Mouse (Mus musculus) brain, embryonic 18.5 days (tissue): ENCODE data around the gene N4bp1.

ENCODE experiments used
- DNase-seq: peaks from one replicate; pipeline ENCODE4 v3.0.0-alpha.2; 2012; ENCODE audit warnings: low read depth, low spot score

Gene N4bp1

DNA sequence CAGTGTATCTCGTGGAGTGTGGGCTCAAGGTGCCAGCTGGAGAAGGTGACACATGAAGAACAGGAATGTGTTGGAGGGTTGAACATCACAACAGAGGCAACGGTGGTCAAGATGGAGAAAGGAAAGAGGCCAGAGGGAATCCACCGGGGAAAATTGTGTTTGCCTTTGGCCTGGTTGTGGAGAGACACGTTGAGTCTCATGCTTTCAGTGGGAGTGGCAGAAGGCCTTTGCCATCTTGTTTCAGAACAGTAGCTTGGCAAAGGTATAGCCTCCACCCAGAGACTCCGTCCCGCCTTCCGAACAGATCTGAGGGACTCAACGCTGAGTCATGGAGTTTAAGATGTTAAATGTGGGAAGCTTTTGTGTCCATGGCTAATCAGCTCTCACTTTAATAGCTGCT lies 119.4 kb downstream of the N4bp1 start:
- DNase-seq: no peak

DNA sequence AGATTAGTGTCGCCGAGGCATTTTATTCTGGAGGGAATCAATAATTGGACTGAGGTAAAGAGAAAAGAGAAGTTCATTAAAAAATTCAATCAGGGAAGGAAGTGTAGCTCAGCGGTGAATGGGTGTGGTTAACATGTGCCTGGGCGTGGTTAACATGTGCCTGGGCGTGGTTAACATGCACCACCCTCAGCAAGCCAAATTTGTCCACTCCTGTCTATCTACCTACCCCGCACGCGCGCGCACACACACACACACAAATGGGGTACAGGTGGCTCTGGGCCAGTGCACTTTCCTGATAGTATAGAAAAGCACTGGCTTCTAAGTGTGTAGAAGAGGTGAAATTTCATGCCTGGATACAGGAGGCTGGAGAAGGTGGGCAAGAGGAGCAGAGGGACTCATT lies 119.9 kb downstream of the N4bp1 start:
- no peak for DNase-seq

DNA sequence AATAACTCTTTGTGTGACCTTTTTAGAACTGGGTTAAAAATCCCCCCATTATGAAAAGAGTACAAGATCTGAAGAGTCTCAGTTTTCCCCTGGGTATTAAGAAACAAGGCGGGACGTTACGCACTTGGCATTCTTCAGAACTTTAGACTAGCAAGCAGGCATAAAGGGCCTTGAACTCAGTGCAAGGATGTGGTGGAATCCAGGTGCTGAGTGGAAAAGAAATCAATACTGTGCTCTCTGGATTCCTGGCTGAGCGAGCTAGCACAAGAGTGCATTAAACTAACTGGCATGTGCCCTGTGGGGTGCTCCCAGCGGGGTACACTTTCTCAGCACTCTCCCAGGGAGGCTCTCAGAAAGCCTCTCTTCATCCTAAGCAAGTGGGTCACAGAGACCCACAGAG lies 122.3 kb downstream of the N4bp1 start:
- DNase-seq: no peak

DNA sequence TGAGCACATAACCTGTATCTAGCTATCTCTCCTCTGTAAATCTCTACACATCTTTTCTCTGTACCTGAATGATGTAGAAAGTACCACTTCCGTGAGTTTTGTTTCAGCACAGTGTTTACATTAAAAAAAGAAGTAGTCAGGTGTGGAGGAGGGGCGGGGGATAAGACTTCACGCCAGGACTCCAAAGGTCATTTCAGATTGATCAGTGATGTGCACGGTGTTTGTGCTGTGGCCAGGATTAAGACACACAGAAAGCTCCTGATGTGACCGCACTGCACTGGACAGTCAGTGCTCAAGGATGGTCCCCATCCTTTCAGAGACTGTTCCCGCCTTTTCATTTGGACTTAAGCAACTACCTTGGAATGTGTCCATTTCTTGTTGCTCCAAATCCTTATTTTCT lies 124.3 kb downstream of the N4bp1 start:
- no peak for DNase-seq

DNA sequence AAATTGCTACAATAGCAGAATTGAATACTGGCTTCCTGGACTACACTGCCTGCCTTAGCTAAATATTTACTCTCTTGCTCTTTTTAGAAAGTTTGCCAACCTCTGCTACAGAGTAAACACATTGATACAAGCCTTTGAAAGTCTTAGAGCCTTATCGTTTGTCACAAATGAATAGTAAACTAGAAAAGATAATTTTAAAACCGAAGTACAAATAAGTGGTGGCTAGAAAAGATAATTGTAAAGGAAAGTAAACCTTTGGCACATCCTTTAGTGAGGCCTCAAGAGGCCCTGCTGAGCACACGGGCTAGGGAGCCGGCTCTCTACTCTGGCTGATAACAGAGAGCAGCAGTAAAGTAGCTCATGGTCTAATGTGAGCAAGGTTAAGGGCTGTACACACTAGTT lies 126.0 kb downstream of the N4bp1 start:
- no peak for DNase-seq

DNA sequence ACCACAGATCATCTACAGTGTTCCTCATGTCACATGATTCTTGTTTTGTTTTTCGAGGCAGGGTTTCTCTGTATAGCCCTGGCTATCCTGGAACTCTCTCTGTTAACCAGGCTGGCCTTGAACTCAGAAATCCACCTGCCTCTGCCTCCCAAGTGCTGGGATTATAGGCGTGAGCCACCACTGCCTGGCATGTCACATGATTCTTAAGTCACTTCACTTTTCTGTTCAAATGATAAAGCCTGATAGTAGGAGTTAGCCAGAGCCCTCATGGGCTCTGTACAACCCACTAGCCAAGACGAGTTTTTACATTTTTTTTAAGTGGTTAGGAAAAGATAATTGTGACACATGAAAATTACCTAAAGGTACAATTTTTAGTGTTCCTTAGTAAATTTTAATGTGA lies 126.4 kb downstream of the N4bp1 start:
- no peak for DNase-seq
